Mouse (Mus musculus) T-cell, adult 2 months (primary cell): ENCODE results near the gene Mthfr.

Experiments used
- DNase-seq: peaks from one replicate; pipeline ENCODE4 v3.0.0; 2022; ENCODE audit warnings: low spot score

Gene Mthfr

GRCm38 (mm10) chr4:148038600-148039253 is at the start of gene Mthfr, which contains the start of gene Clcn6:
TSS of gene Mthfr (plus strand) at chr4:148039077.
TSS of gene Clcn6 (minus strand) at chr4:148038821.
- DNase-seq: peak; percentile 99

DNA sequence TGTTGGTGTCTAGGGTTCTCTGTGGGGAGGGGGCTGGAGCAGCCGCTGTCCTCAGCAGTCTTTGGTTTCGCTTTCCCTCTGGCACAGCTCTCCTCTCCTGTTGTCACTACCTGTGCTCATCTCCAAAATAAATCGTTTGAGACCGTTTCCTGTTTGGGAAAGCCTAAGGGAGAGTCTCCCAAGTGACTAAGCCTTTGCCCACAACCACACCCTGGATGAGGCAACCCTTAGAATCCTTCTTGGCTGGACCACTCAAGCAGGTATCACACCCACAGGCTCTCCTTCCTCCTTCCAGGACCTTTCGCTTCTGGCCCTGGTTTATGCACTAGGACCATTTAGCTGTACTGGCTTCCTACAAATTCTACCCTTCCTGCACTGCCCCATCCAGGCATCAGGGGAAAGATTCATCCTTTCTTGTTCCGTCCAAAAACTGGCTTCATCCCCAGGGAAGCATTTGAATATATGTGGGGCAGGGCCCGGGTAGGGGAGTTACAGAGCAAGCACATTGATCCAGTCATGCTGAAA is 45.2 kb upstream of the Mthfr start:
- DNase-seq: no peak

DNA sequence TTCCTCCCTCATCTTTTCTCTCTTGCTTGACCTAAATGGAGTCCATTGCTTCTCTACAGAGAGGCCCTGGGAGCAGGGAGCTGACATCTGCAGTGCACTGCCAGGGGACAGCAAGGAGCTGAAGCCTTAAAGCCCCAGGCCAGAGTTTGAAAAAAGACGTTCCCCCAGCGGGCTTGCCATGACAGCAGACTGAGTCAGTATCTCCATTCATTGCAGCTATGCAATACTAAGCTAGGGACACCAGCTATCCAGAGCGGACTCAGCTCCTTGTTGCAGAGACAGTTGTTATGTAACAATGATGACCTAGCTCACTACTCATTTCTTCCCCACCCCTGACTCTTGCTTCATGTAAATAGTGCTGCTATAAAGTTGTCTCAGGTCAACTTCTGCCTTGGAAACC is 43.6 kb upstream of the Mthfr start:
- no peak for DNase-seq

- no peak for DNase-seq
Observed at GRCm38 (mm10) chr4:148000202-148000772, 38.6 kb upstream of the Mthfr start, which contains the start of gene Nppa. TSS of gene Nppa (plus strand) at chr4:148000722.

GRCm38 (mm10) chr4:148001013-148001789 is 37.7 kb upstream of the Mthfr start:
- DNase-seq: no peak

GRCm38 (mm10) chr4:148001866-148002265 is 37.0 kb upstream of the Mthfr start:
- no peak for DNase-seq

DNA sequence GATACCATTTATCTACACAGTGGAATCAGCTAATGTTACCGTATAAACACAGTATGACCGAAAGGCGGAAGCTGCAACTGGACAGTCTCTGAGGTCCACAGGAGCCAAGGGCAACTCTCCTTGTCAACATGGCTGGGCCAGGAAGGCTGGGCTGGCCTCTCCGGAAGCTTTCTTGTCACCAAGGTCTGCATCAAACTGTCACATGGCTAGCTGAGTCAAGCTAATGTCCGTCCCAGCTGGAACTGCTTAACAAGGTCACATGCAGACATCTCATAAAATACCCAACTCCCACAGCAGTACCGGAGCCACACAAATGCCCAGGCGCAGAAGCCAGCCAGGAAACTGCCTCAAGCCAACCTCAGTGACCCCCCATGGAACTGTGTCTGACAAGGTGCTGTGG is 34.5 kb upstream of the Mthfr start:
- DNase-seq: no peak

DNA sequence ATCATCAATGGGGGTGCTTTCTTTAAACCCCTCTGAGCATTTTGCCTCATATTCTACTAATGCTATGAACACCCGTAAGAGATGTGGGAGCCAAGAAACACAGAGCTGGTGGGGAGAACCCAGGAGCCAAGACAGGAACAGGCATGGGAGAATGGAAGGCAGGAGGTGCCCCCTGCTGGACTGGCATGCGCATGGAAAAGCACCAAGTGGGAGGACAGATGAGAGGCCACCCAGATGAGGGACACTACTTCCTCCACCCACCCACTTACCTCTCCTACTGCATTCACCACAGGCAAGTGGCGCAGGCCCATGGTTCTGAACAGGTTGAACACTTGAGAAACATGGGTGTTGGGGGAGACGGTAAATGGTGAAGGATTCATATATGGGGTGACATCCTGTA is 30.5 kb upstream of the Mthfr start:
- no peak for DNase-seq

- no peak for DNase-seq
Observed at GRCm38 (mm10) chr4:148009641-148010040, 29.2 kb upstream of the Mthfr start.

DNA sequence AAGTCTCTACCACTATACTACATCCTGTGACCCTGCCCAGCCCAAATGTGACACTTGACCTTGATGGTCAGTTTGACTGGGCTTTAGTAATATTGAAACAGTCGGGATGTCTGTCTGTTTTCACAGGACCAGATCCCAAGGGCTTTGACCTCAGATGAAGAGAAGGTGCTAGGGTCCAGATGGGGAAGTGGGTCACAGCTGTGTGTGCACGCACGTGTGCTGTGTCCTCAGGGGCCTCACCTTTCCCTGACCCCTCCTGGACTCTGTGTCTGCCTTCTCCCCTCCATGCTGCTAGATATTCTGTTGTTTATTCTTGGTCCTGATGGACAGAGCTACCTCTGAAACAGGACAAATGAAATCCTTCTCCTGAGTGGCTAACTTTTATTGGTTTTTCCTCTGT is 27.5 kb upstream of the Mthfr start:
- DNase-seq: no peak

DNA sequence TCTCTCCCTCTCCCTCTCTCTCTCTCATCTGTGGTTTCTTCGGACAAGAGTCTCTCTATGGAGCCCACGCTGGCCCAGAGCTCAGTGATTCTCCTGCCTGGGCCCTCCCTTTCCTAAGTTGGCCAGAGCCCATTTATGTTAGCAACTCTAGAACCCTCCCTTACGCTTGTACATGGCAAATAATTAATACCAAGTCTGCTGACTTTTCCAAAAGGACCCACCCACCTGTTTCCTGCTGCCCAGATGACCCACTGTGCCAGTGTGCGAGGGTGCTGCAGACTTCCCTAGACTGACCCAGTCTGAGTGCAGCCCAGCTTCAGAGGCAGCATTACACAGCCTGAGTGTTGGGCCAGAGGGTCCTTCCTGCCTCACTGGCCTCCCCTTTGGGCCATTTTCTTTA is 26.7 kb upstream of the Mthfr start:
- DNase-seq: no peak

DNA sequence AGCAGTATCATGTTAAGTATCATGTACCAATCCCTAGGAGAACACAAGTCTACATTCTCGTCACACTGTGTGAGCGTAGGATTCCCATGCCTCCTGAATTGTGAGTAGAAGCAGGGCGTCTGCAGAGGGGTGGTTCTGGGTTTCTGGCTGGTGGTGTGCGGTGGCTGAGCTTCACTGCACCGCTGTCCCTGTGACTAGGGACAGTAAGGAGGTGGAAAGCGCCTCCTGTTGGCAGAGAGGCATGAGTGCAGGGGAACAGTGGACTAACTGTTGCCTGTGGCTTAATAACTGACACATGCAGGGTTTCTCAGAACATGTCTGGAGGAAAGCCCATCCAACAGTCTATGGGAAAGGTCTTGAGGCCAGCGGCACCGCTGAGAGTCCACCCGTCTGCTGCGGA is 23.5 kb upstream of the Mthfr start:
- no peak for DNase-seq

GRCm38 (mm10) chr4:148016981-148017380 is 21.9 kb upstream of the Mthfr start:
- no peak for DNase-seq

GRCm38 (mm10) chr4:148018410-148018809 is 20.5 kb upstream of the Mthfr start:
- DNase-seq: no peak

GRCm38 (mm10) chr4:148024003-148024402 is 14.9 kb upstream of the Mthfr start:
- no peak for DNase-seq

- no peak for DNase-seq
Observed at GRCm38 (mm10) chr4:148029297-148029696, 9.6 kb upstream of the Mthfr start.

DNA sequence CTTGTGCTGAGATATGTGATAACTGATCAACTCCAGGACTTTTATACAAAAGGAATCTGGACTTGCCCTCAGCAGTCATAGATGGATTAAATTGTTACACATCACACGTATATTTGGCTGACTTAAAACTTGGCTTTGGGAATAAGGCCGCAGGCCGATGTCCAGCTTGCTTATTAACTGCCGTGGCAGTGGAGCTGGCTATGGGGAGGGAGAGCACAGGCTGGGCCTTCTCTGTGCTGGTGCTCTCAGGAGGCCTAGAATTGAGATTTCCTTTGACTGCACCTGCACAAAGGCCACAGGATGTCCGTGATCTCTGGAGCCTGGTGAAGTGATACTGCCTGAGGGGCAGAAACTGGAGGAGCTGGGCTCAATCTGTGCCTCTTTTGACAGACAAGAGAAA is 8.4 kb upstream of the Mthfr start:
- no peak for DNase-seq

GRCm38 (mm10) chr4:148033858-148034410 is 4.9 kb upstream of the Mthfr start:
- DNase-seq: peak; percentile 31

DNA sequence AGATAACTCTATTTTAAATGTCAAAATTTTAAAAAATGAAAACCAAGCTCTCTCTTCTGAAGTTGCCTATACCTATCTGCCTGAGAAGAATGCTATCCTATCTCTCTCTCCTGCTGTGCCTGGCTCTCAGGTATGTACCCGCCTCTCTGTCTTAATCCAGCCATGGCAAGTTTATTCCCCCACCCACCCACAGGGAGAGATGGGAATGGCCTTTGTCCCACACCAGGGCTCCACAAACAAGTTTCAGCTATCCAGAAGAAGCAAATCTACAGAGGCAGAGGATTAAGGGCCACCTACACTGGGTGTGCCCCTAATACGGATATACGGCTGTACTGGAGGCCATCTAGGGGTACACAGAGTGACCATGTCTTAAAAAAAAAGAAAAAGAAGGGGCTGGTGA is 3.4 kb upstream of the Mthfr start:
- no peak for DNase-seq

GRCm38 (mm10) chr4:148038079-148038599 is 738 bp upstream of the Mthfr start:
- no peak for DNase-seq

DNA sequence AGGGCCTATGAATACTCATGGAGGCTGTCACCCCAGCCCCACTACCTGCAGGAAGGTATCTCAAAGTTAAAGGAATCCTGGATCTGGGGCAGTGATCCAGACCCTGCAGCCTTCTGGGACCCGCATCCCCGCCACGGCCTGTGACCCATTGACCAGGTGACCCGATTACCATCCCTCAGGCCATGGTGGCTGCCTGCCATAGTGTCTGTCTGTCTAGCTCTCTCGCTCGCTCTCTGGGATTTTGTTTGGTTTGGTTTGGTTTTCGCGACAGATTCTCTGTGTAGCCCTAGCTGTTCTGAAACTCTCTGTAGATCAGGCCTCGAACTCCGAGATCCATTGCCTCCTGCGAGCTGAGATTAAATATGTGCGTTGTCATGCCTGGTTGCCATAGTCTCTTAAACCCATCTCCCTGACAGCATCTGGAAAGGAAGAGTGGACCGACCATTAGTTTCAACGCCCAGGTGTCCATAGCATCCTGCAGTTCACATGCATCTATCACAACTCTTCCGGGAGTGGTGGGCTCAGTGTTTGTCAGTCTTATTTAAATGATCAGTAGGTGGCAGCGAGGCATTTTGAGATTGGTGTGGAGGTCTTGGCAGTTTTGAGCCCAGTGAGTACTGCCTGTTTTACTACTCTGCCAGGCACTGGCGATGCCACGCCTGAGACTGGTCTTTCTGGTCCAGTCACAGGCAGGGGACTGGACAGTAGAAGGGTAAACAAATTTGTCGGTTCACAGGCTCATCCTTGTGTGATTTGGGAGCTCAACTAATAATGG is 564 bp downstream of the Mthfr start:
- DNase-seq: no peak
